ENCODE assay signal across 27 mouse cellular contexts in genomic region chr13:95670534-95670933, GRCm38 (mm10). TPM values are rescaled to one million over a fixed set of nuclear protein-coding genes. Genes with fewer than 3 reads are reported as not detected.
A peak's percentile ranks its signal among the peaks of the same experiment; 100 is the strongest.
DNase-seq lines count a peak whose midpoint lies in the region; ATAC-seq and TF ChIP-seq lines count a peak whose summit lies in the region.
"Had no signal": no experiment of that assay in that cellular context is flagged by ENCODE, and none has a peak within 500 bp of the region (broad histone marks: within the 10 kb centered on the region; RNA-seq: fewer than 3 reads in every experiment).

No protein-coding gene starts in this region.

- no peak for TF ChIP-seq EP300 in liver, postnatal 0 days (IDR thresholded peaks at IDR 0.05; ENCODE audit: low read depth)

- H3K36me3 ChIP-seq in heart, embryonic 11.5 days (ENCODE audit: control insufficient read depth, insufficient read depth, low read length), result no peaks in the 10 kb centered on the region
- peaks cover 53% of the 10 kb centered on the region for H3K36me3 ChIP-seq in liver, embryonic 12.5 days
- H3K36me3 ChIP-seq in liver, postnatal 0 days (replicated peaks; ENCODE audit: insufficient read depth, low read length), result peaks cover 57% of the 10 kb centered on the region
- H3K36me3 ChIP-seq: heart, embryonic 15.5 days; lung, embryonic 15.5 days had no signal

- no peak for TF ChIP-seq POLR2A in bone marrow, adult 2 months (IDR thresholded peaks at IDR 0.05; ENCODE audit: borderline replicate concordance, control insufficient read depth, low read depth, low read length)

- 67% methylated on average over 5 of the region's 5 CpGs for WGBS in heart, embryonic 11.5 days (ENCODE audit: insufficient replicate concordance)
- 81% methylated on average over 5 of the region's 5 CpGs for WGBS in bone marrow, adult 2 months
- WGBS in liver, embryonic 12.5 days (ENCODE audit: insufficient replicate concordance), result 59% methylated on average over 5 of the region's 5 CpGs
- WGBS in liver, postnatal 0 days (ENCODE audit: insufficient replicate concordance), result 72% methylated on average over 5 of the region's 5 CpGs

- peak overlapping the region; percentile 18; the same call in 1 of the 2 replicates for H3K4me3 ChIP-seq in heart, embryonic 11.5 days (ENCODE audit: low read depth, low read length)
- peak overlapping the region; percentile 27 for H3K4me3 ChIP-seq in bone marrow, adult 2 months (replicated peaks; ENCODE audit: control insufficient read depth, low read depth, low read length)
- H3K4me3 ChIP-seq in liver, embryonic 12.5 days, result peak overlapping the region; percentile 49
- peak overlapping the region; percentile 35 for H3K4me3 ChIP-seq in liver, postnatal 0 days (ENCODE audit: low read depth, low read length)
- H3K4me3 ChIP-seq: embryonic facial prominence, embryonic 13.5 days; forebrain, embryonic 13.5 days; heart, embryonic 15.5 days; hindbrain, embryonic 13.5 days; lung, embryonic 15.5 days; midbrain, embryonic 12.5 days; myocyte; neural tube, embryonic 12.5 days; stomach, embryonic 15.5 days had no signal

- no peaks in the 10 kb centered on the region for H3K9me3 ChIP-seq in heart, embryonic 11.5 days (replicated peaks; ENCODE audit: control insufficient read depth, low read length)
- H3K9me3 ChIP-seq in liver, embryonic 12.5 days (replicated peaks), result no peaks in the 10 kb centered on the region; the same call in 1 of the 2 replicates
- no peaks in the 10 kb centered on the region for H3K9me3 ChIP-seq in liver, postnatal 0 days (ENCODE audit: low read length)
- H3K9me3 ChIP-seq: embryonic facial prominence, embryonic 13.5 days; forebrain, embryonic 13.5 days; heart, embryonic 15.5 days; hindbrain, embryonic 13.5 days; lung, embryonic 15.5 days; midbrain, embryonic 12.5 days; neural tube, embryonic 12.5 days; stomach, embryonic 15.5 days had no signal

- TF ChIP-seq CTCF in bone marrow, adult 2 months (IDR thresholded peaks at IDR 0.05; ENCODE audit: control insufficient read depth, insufficient read depth, low read length), result no peak
- no peak for TF ChIP-seq CTCF in liver, postnatal 0 days (IDR thresholded peaks at IDR 0.05; ENCODE audit: low read depth)

- no peak for ATAC-seq in heart, embryonic 11.5 days (replicated peaks; ENCODE audit: insufficient number of reproducible peaks, low FRiP score, low TSS enrichment)
- peak; percentile 43 for ATAC-seq in liver, embryonic 12.5 days
- no peak for ATAC-seq in liver, postnatal 0 days
- ATAC-seq: forebrain, embryonic 13.5 days had no signal

- DNase-seq in heart, adult 18-20 months, result no peak
- no peak for DNase-seq in liver, postnatal 0 days
- no peak for DNase-seq in thymus, postnatal 0 days (ENCODE audit: low spot score)
- DNase-seq in retina, postnatal 1 day, result no peak
- DNase-seq: adrenal gland, postnatal 25 days; cerebellum, adult 18-20 months; cerebellum, postnatal 10 days; gastrocnemius, postnatal 14 days; heart, postnatal 4 days; kidney, adult 8-10 months; kidney, postnatal 4 days; layer of hippocampus, postnatal 36 days; left cerebral cortex, postnatal 4 days; thymus, postnatal 14 days had no signal

- peak overlapping the region; percentile 81 for H3K27ac ChIP-seq in heart, embryonic 11.5 days (ENCODE audit: low read depth, low read length)
- peak overlapping the region; percentile 14; the same call in 1 of the 2 replicates for H3K27ac ChIP-seq in bone marrow, adult 2 months (ENCODE audit: control insufficient read depth, insufficient read depth, low read depth, low read length, poor library complexity)
- H3K27ac ChIP-seq in liver, embryonic 12.5 days, result peak overlapping the region; percentile 97
- peak overlapping the region; percentile 93 for H3K27ac ChIP-seq in liver, postnatal 0 days (ENCODE audit: low read depth)
- H3K27ac ChIP-seq: embryonic facial prominence, embryonic 13.5 days; forebrain, embryonic 13.5 days; heart, embryonic 15.5 days; hindbrain, embryonic 13.5 days; kidney, postnatal 0 days; lung, embryonic 15.5 days; midbrain, embryonic 12.5 days; neural tube, embryonic 12.5 days; stomach, embryonic 15.5 days had no signal

- H3K4me1 ChIP-seq in heart, embryonic 11.5 days (ENCODE audit: control insufficient read depth, insufficient read depth, low read length), result 0 out of 2 replicates have a peak, but pooled peaks cover 8% of the 10 kb centered on the region
- no peaks in the 10 kb centered on the region for H3K4me1 ChIP-seq in bone marrow, adult 2 months (ENCODE audit: control insufficient read depth, insufficient read depth, low read length)
- peaks cover 74% of the 10 kb centered on the region for H3K4me1 ChIP-seq in liver, embryonic 12.5 days
- peaks cover 12% of the 10 kb centered on the region for H3K4me1 ChIP-seq in liver, postnatal 0 days (ENCODE audit: insufficient read depth)
- H3K4me1 ChIP-seq: embryonic facial prominence, embryonic 13.5 days; hindbrain, embryonic 13.5 days; midbrain, embryonic 12.5 days; neural tube, embryonic 12.5 days; stomach, embryonic 15.5 days had no signal

- H3K4me2 ChIP-seq in heart, embryonic 11.5 days, result peak overlapping the region; percentile 35; the same call in 1 of the 2 replicates
- peak overlapping the region; percentile 69 for H3K4me2 ChIP-seq in liver, embryonic 12.5 days
- H3K4me2 ChIP-seq in liver, postnatal 0 days (ENCODE audit: low read depth, low read length), result peak overlapping the region; percentile 51
- H3K4me2 ChIP-seq: embryonic facial prominence, embryonic 13.5 days; forebrain, embryonic 13.5 days; heart, embryonic 15.5 days; hindbrain, embryonic 13.5 days; lung, embryonic 15.5 days; midbrain, embryonic 12.5 days; neural tube, embryonic 12.5 days; stomach, embryonic 15.5 days had no signal

- H3K27me3 ChIP-seq in heart, embryonic 11.5 days (ENCODE audit: control insufficient read depth, insufficient read depth, low read length), result no peaks in the 10 kb centered on the region
- no peaks in the 10 kb centered on the region for H3K27me3 ChIP-seq in liver, embryonic 12.5 days (replicated peaks)
- H3K27me3 ChIP-seq in liver, postnatal 0 days (ENCODE audit: insufficient read depth, low read length), result no peaks in the 10 kb centered on the region
- H3K27me3 ChIP-seq: embryonic facial prominence, embryonic 13.5 days; forebrain, embryonic 13.5 days; heart, embryonic 15.5 days; hindbrain, embryonic 13.5 days; lung, embryonic 15.5 days; midbrain, embryonic 12.5 days; neural tube, embryonic 12.5 days; stomach, embryonic 15.5 days had no signal

- H3K9ac ChIP-seq in heart, embryonic 11.5 days (ENCODE audit: low read depth, low read length), result no peak overlapping the region
- H3K9ac ChIP-seq in liver, embryonic 12.5 days, result peak overlapping the region; percentile 62
- H3K9ac ChIP-seq in liver, postnatal 0 days (replicated peaks), result no peak overlapping the region
- H3K9ac ChIP-seq: embryonic facial prominence, embryonic 13.5 days; forebrain, embryonic 13.5 days; heart, embryonic 15.5 days; hindbrain, embryonic 13.5 days; lung, embryonic 15.5 days; midbrain, embryonic 12.5 days; neural tube, embryonic 12.5 days; stomach, embryonic 15.5 days had no signal

RNA-seq across cellular contexts. Expression of gene F2rl2, which starts 26.1 kb away (rescaled TPM):
- 4.0 and 4.1 TPM in 2 replicates for polyA plus RNA-seq in heart, embryonic 11.5 days (2014; fragmentation: Nextera tagmentation; extraction: Ambion mirVana)
- under 1 TPM; 0.15 to 0.20 TPM for total RNA-seq in heart, adult 18-20 months (2021)
- polyA plus RNA-seq in bone marrow, adult 2 months (2011; ENCODE audit: insufficient read depth, insufficient read length, low replicate concordance, missing spikeins), result 12.8 and 18.3 TPM in 2 replicates
- 22.0 and 23.5 TPM in 2 replicates for polyA plus RNA-seq in liver, embryonic 12.5 days (2016; fragmentation: Nextera tagmentation; extraction: Ambion mirVana)
- 10.7 and 13.0 TPM in 2 replicates for polyA plus RNA-seq in liver, postnatal 0 days (2015; fragmentation: Nextera tagmentation; extraction: Ambion mirVana)
- 0.56 and 0.76 TPM in 2 replicates for polyA plus RNA-seq in thymus, postnatal 0 days (2015; fragmentation: Nextera tagmentation; extraction: Ambion mirVana)
- total RNA-seq: adrenal gland, postnatal 25 days; gastrocnemius, postnatal 14 days had no signal

RNA-seq across cellular contexts. Expression of gene F2r, which starts 52.2 kb away (rescaled TPM):
- 171 and 195 TPM in 2 replicates for polyA plus RNA-seq in heart, embryonic 11.5 days (2014; fragmentation: Nextera tagmentation; extraction: Ambion mirVana)
- 10 to 100 TPM; 20.6 to 22.6 TPM for total RNA-seq in heart, adult 18-20 months (2021)
- 3.7 and 8.7 TPM in 2 replicates for polyA plus RNA-seq in bone marrow, adult 2 months (2011; ENCODE audit: insufficient read depth, insufficient read length, low replicate concordance, missing spikeins)
- polyA plus RNA-seq in liver, embryonic 12.5 days (2016; fragmentation: Nextera tagmentation; extraction: Ambion mirVana), result 84.2 and 84.3 TPM in 2 replicates
- 25.5 and 28.6 TPM in 2 replicates for polyA plus RNA-seq in liver, postnatal 0 days (2015; fragmentation: Nextera tagmentation; extraction: Ambion mirVana)
- 24.9 and 27.2 TPM in 2 replicates for polyA plus RNA-seq in thymus, postnatal 0 days (2015; fragmentation: Nextera tagmentation; extraction: Ambion mirVana)

Comparison
In these comparisons a context has a peak if more than half of its experiments do, and no peak if none do; other contexts are left out.
1. H3K27ac ChIP-seq: peak in every context shown above with its lines; median percentile 97 in liver, embryonic 12.5 days; 93 in liver, postnatal 0 days; 81 in heart, embryonic 11.5 days; 14 in bone marrow, adult 2 months.